Mouse (Mus musculus) embryo, embryonic 9.5 days (tissue): Measurements from ENCODE around the gene Tent4b.
A peak's percentile ranks its signal among the peaks of the same experiment; 100 is the strongest.

Experiments used
- DNase-seq: peaks from one replicate; pipeline ENCODE4 v3.0.0-alpha.2; 2017; ENCODE audit errors: extremely low spot score

Tent4b gene

DNA sequence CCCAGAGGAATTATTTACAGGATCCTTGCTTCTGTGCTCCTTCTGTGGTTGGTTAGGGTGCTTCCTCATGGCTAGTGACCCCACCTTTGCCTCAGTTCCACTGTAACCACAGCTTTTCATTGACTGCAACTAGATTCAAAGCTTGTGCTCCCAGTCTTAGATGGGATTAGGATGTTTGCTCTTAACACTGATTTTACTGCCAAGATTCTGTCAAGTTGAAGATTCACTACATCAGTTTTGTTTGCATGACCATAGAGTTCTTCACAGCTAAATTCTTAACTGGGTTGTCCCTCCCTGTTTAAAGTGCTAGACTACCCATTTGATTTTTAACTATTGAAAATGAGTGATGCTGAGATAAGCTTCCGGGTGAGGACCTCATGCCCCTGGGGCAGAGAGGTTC lies 29.3 kb downstream of the Tent4b start:
- no peak for DNase-seq

DNA sequence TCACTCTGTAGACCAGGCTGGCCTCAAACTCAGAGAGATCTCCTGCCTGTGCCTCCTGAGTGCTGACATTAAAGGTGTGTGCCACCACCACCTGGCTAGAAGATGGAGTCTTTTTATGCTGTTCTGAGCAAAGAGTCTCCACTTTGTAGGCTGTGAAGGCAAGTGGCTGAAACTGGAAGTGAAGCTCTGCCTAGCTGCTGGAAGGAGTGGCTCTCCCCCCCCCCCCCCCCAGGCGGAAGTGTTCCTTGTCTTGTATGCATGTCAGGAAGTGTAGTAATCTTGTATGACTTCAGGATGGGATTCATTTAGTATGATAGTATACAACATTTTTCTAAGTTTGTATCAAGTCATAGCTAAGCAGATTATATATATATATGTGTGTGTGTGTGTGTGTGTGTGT lies 29.8 kb downstream of the Tent4b start:
- DNase-seq: no peak

DNA sequence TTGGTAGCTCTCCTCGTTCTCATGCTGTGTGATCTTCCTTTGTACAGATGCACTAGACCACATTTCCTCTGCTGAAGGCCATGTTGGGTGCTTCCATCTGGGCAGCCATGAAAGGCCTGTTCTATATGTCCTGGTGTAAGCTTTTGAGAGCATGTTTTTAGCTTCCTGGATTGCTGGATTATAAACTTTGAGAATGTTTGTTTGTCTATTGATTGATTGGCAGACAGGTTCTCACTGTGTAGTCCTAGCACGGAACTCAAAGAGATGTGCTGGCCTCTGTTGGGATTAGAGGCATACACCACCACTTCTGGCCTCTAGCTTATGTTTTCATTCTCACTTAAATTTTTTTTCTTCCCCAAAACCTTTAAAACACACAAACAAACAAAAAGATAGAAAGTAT lies 37.7 kb downstream of the Tent4b start:
- DNase-seq: no peak

DNA sequence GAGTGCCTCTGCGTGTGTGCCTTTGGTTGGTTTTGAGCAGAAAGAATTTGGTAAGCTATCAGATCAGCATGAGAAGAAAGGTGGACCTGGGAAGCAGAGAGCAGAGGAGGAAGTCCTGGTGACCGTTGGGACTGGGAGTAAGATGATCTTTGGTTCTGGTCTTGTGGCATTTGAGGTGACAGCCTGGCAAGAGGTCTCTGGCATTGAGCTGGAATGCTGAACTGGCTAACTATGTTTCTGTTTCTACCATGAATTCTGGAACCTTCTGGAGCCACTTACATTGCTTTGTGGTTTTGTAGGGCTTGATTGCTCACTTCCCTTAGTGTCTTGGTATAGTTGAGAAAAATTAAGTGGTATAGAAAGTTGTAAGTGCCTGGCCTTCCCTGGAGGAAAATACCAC lies 38.6 kb downstream of the Tent4b start:
- no peak for DNase-seq

DNA sequence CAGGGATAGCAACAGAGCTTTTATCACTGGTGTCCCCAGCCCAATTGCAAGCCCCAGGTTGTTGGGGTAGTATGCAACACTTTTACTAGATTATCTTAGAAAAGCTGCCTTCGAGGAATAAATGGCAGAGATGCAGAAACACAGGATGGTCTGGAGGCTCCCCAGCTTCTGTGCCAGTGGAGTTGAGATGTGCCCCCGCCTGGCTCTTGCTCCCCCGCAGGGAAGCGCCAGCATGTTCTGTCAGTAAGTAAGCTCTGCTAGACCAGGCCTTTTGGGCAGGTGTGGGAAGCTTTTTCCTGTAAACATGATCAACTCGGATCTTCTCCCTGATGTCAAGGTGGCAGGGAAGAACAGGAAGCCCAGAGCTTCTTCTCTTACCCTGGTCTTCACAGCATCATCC lies 40.3 kb downstream of the Tent4b start:
- no peak for DNase-seq

DNA sequence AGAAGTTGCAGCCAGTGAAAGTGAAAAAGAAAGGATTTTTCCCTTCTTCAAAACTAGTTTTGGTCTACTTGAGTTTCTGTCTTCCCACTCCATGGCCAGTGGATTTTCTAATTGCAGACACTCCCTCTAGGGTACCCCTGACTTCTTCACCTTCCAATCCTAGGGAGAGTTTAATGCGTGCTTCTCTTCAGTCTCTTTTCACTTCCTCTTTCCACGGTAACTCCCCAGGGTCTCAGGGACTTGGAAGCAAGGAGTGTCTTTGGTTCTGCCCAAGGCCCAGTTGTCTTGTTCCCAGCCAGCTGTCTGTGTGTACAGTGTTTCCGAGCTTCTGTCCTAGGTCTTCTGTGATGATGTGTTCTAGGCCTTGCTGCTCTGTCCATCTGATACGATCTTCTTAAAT lies 42.9 kb downstream of the Tent4b start:
- DNase-seq: no peak

DNA sequence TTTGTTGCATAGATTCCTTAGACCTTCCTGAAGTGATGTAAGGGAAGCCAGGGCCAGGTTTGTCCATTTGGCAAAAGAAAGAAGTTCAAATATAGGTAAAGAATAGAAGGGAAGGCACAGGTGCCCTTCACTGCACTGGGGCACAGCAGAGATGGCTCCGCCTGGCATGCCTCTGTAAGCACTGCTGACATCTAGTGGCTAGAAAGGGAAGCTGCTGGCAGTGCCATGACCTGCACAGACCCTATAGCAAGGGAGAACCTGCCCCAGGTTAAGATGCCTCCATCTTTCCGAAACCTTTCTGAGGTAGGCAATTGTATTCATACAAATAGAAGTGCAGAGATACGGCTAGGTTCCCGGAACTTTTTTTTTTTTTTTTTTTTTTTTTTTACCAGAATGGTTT lies 45.3 kb downstream of the Tent4b start:
- no peak for DNase-seq

DNA sequence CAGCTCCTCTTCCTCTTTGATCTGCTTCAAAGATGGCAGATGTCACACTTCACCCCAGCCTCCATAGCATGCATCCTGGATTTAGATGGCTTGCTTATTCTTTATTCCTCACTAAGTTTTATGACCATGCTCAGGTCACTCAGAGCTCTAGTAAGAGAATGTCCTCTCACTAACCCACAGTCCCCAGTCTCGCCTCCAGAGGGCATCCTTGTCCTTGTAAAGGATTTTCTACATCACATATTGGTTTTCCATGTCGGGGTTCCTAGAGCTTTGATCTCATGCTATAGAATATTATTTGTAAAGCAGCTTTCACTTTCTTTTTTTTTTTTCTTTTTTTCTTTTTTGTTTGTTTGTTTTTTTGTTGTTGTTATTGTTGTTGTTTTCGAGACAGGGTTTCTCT lies 53.8 kb downstream of the Tent4b start:
- no peak for DNase-seq

DNA sequence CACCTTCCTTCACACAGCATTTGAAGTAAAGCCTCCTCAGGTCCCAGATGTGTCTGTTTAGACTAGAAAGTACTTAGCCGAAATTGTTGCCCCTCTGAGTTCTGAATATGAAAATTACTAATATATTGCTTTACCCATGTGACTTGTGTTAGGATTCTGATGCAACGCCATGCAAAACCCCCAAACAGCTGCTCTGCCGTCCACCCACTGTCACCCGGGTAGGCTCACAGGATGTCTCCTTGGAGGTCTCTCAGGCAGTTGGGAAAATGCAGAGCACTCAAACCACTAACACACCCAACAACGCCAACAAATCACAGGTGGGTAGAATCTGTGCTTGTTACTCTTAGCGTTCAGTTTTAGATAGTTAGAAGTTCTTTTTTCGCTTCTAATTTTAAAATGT lies 55.9 kb downstream of the Tent4b start:
- DNase-seq: no peak

DNA sequence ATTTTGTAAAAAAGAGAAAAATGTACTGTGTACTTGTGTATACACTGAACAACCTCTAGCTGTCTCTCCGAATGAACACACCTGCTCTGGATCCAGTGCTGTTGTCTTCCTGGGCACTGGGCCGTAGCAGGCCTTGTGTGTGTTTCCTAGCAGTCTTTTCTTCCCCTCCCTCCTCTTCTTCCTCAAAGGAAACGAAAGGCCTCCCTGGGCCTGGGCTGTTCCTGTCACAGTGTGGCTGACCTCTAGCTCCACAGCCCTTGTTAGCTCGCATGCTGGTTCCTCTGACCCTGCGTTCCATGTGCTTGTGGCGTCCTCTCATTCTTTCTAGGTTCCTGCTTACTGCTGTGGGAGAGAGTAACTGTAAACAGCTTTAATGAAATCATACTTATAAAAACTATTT lies 59.0 kb downstream of the Tent4b start:
- DNase-seq: no peak

DNA sequence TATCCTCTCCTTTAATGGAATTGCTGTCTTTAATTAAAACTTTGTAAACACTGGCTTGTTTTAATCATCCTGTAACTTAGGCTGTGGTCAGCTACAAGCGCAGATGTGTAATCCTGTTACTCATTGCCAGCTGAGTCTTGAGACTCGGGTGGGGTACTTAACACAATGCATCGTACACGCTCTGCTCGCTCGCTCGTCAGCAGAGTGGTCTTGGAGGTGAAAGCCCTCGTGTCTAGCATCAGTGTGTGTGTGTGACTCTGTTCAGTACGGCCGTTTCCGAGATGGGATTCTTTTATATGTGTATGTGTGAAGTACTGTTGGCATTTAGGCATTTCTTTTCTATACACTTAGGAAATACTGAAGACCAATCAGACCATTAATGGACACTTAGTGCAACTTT lies 59.5 kb downstream of the Tent4b start:
- DNase-seq: no peak

DNA sequence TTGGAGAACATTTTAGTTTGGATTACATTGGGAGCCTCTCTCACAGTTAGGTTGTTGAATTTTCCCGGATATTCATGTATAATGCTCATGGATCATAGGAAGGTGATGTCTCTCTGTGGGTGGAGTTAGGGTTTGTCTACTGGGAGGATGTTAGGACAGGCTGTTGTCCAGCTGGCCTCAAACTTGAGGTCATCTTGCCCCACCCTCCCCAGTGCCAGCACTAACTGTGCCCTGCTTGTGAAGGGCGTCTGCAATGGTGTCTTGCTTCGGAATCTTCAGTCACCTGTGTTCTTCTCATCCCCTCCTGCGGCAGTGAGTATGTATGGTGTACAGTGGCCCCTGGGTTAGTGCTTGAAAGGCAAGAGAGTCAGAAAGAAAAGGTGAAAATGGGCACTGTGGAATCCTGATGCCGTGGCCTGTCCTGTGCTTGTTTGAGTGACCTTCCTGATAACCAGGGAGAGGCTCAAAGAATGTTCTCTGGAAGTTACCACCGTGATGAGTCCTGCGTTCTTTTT lies 61.5 kb downstream of the Tent4b start:
- no peak for DNase-seq

DNA sequence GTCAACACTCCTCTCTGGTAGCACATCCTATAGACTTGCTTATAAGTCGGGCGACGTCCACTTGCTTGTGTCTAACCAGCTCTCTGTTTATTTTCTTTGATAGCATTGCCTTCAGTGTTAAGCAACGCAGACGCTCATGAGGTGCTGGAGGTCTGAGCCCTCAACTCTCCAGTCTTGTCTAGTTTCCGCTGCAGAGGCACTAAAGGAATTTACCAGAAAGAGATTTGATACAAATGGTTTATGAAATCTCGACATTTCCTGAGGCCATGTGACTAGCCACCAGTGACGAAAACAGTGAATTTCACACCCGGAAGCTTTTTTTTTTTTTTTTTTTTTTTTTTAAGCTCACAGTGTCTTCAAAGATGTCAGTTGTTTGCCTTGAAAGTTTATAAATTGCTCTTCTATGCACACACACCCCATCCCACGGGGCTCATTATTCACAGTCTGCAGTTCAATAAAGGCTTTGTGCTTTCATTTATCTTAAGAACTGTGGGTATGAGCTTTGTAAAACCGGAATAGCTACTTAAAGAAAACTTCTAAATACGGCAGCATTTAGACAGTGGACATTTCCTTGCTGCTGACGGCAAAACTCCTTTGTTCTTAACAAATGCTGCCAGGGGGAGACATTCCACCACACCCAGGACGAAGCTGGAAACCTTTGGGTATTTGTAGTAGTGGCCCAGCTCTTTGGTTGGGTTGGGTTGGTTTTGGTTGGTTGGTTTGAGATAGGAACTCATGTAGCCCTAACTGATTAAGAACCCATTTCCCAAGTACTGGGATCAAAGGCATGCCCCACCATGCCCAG lies 64.0 kb downstream of the Tent4b start:
- DNase-seq: no peak

DNA sequence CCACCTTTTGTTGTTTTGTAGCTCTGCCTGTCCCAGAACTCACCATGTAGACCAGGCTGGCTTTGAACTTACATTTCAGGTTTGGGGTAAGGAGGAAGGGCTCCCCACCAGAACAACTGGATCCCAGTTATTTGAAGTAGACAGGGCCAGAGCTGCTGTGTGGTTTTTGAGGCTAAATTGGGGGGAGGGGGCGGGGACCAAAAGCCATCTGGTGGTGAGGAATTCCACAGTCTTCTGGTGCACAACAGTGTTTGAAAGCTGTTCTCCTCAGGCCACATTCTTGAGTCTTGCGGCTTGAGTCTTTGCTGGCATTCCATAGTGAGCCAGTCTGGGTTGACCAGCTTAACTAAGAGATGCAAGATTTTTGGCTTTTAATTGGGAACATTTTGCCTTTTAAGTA lies 66.5 kb downstream of the Tent4b start:
- peak; percentile 54 for DNase-seq

DNA sequence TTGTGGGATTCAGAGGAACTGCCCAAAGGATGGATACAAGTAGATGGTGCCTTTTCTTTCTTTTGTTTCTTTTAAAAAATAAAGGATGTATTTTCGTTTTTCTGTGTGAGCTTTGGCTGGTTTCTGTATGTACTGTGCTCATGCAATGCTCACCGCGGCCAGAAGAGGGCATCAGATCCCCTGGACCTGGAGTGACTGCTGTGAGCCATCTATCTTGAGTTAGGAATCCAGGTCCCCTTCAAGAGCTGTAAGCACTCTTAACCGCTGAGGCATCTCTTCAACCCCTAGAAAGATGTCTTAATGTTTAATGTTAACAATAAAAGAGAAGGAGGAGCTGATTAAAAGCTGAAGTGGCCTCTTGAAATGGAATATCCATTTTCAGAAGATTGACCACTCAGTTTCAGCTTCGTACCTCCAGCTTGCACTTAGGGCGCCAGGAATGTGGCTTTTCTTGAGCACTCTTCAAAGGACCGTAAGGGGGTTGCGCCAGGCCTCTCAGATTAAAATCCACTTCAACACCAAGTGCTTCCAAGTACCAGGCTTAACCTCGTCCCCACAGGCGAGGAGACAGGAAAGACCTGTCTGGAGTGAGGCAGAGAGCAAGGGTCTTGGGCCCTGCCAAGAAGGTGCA lies 67.3 kb downstream of the Tent4b start:
- peak; percentile 85 for DNase-seq

DNA sequence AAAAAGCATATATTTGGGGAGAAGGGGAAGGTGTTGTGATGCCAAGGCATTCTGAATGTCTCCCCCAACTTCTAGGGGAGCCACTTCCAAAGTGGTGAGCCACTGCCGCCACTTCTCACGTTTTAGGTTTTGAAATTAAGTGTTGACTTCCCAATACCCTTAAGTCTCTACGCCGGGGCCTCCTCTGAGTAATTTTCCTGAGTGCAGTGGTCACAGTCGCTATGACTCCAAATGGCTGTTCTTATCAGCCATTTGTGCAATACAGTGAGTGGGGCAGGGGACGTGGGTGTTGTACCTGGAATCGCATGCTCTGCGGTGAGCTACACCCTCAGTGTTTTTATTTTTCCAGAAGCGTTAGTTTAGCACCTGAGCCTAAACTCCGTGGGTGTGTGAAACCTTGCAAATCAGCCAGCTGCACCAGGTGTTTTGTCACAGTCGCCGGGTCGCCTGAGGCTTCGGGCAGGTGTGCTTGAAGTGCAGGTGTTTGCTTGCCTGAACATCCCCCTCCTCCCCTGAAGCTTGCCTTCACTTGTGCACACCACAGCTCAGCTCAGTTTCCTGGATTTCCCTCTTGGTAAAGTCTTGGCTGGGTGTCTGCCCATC lies 67.9 kb downstream of the Tent4b start:
- DNase-seq: no peak

DNA sequence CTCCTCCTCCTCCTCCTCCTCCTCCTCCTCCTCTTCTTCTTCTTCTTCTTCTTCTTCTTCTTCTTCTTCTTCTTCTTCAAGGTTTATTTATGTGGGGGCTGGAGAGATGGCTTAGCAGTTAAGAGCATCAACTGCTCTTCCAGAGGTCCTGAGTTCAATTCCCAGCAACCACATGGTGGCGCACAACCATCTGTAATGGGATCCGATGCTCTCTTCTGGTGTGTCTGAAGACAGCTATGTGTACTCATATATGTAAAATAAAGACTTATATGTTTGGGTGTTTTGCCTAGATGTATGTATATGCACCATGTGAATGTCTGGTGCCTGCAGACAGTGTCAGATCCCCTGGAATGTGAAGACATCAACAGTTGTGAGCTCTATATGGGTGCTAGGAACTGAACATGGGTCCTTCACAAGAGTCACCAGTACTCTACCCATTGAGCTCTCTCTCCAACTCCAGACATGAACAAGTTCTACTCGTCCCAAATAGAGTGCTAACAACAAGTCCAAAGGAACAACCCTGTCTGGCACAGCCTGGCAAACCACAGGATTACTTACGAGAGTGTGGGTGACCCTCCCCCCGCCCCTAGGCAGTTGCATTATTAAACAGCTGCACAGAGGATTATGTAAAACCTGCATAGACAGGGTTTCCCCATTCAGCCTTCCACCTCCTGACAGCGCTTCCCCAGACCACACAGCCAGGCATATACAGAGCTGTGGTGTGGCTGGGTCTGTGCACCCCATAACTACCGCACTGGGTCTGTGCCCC lies 70.3 kb downstream of the Tent4b start:
- DNase-seq: no peak

DNA sequence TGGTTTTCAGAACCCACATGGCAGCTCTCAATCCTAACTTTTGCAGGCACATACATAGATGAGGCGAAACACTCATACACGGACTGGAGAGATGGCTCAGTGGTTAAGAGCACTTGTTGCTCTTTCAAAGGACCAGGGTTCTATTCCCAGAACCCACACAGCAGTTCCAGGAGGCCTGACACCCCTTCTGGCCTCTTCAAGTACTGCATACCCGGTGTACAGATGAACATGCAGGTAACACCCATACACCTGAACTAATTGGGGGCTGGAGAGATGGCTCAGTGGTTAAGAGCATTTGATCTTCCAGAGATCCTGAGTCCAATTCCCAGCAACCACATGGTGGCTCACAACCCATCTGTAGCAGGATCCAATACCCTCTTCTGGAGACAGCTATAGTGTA lies 71.1 kb downstream of the Tent4b start:
- DNase-seq: no peak

DNA sequence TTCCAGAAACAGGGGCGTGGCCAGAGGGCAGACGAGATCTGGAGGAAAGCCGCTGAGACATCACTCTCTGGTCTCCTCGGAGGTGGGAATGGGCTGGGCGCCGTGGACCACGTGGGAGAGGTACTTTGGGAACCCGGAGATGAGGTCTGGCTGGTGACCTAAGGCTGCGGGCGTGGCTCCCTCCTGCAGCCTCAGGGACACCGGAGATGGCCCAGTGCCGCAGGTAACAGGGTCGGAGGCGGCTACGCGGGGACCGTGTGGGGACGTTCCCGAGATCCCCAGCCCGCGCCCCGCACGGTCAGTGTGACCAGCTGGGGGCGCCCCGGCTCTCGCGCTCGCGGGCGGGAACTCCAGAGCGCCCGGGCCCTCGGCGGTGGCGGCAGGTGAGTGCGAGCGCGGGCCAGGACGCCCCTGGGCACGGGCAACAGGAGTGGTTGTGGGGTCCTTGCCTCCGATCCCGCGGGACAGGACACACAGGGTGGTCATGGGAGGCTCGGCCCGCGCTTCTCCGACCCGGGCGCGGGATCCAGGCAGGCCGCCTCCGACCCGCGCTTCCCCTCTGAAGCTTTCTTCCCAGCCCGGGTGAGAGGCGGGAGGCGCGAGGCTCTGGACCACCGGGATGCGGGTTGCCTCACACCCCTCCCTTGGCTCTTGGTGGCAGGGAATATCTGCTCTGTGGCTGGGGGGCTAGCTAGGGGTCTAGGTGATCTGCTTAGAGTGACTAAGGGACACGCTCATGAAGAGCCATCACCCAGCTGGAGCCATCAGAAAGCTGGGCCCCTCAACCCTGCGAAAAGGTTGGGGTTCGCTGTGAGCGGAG lies 73.4 kb downstream of the Tent4b start, which contains the start of gene Adcy7:
Gene Adcy7, plus strand, starts transcription at position 173 of the 820 bp plus-strand sequence.
- peak; percentile 52 for DNase-seq

DNA sequence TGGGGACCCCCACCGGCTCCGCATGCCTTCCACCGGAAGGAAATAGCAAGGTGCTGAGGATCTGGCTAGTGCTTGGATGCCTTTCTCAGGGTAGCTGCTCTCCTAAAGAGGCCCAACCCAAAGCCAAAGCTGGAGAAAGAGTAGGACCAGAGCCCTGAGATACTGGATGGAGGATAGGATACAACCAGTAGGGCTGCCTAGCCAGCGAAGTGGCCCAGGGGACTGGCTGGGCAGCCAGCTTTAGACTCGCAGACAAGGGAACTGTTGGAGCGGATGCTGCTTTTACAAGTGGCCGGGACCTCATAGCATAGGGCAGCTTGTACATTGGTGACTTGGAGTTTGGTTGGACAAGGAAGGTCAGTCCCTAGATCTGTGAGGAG lies 74.0 kb downstream of the Tent4b start:
- no peak for DNase-seq

DNA sequence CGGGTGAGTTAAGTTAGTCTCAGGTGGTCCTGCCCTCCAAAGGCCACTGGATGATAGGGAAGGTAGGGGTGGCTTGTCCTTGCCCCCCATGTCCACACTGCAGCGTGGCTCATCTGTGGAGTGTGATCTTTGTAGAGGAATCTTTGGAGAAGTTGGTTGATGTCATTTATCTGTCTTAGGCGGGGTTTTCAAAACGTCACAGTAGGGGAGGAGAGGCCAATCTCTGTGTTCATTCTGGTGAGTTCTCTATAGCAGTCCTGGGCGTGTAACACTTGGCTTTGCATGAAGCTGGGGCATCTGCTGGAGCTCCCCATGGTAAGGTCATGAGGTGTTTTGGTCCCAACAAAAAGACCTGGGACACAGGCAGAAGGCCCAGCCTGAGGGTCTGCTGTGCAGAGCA lies 75.1 kb downstream of the Tent4b start:
- DNase-seq: no peak
